Mouse (Mus musculus) c-Kit-positive CD71-positive TER-119-positive erythroid progenitor cells, embryonic 14.5 days (primary cell): ENCODE results near the gene Rell1.
A peak's percentile ranks its signal among the peaks of the same experiment; 100 is the strongest.

Experiments
- DNase-seq: peaks from one replicate; pipeline ENCODE4 v3.0.0-alpha.2; 2013; ENCODE audit warnings: low spot score

Gene Rell1

DNA sequence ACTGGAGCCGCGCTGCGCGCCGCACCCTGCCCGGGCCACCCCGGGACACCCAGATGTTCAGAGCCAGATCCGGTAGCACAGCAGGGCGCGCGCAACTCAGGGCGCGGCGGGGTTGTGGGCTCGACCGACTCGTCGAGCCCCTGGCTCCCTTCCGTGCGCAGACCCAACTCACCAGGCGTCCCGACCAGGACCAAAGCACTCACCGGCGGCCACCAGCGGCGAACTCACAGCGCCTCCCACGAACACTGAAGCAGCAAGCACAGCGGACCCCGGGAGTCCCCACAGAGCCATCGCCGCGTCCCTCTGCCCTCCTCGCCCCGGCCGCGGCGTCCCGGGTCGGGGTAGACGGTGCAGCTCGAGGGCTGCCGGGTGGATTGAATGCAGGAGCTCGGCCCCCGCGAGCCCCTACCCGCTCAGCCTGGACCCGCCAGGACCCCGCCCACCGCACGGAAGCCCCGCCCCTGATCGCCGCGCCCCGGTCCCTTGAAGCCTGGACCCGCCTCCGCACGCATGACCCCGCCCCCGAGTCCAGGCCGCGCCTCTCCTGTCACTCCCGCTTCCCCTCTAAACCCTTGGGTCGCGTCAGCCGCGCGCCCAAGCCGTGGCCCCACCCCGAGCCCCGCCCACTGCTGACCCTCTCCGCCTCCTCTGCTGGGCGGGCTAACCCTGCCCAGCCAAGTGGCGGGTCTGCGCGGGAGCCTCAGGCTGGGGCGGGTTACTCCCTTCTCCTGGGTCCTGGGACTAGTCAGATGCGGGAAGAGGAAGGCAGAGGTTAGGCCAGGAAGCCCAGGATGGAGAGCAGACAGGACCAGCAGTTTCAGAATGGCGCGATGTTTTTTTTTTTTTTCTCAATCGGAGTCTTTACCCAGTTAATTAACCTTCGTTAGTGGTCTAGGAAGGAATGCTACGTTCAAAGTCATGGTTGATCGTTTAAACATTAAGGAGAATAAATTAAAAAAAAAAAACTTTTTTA is at the start of gene Rell1:
Rell1 (minus strand) TSS at position 455 of the 973 bp plus-strand sequence.
- peak; percentile 94 for DNase-seq

DNA sequence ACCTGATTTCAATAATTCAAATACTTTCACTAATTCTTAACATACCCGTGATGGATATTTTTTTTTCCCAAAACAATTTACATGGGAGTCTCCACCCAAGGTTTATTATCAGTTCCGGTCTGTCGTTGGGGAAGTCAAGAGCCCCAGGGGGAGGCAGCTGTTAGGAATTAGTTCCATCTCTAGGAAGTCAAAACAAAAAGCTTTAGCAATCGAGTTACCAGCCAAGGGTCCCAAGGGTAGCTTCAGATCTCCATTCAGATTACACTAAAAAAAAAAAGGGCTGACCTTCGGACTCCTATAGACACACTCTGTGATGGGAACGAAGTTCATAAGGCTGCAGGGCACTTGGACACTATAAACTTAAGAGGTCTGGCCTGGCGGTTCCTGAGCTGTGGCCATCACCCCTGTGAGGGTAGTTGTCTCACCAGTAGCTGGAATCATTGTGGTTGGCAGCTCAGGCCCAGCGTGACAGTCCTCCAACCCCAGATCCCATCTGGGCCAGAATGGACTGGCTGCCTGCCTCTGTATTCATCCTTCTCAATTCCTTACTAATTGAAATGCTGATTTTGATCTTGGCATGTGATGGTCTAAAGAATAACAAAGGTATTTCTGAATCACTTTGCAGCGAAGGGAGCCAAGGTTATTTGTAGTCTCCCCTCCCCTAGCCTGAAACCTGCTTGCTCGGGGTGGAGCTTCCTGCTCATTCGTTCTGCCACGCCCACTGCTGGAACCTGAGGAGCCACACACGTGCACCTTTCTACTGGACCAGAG is 44.1 kb upstream of the Rell1 start:
- DNase-seq: no peak

DNA sequence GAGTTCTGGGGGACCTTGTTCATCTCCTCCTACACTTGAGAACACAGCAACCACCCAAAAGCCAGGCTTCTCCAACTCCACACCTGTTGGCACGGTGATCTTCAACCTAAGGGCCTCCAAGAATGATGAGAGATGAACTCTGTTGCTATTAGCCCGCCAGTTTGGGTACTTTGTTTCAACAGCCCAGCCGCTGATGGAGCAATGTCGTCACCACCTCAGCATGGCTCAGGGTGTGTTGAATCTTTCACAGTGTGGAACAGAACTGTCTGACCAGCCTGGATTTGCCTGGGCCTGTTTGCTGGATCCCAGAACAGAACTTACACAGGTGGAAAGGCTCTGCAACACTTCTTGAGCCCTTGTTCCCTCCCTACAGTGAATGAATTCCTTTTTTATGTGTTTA is 37.9 kb upstream of the Rell1 start:
- no peak for DNase-seq

DNA sequence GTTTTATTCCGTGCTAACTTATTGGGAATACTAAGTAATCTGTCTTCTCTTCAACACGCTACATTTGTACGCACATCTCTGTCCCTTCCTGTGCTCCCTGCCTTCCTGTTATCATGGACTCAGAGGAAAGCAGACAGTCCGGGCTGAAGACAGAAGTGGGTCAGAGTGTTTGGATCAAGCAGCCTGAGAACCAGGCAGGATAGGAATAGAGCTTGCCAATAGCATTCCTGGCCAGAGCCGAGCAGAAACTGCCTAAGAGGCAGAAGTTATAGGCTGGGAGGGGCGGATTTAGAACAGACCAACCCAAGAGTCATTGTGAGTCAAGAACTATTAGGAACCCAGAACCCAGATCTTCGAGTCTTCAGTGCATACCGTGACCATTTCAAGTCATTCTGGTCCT is 34.6 kb upstream of the Rell1 start:
- DNase-seq: no peak

DNA sequence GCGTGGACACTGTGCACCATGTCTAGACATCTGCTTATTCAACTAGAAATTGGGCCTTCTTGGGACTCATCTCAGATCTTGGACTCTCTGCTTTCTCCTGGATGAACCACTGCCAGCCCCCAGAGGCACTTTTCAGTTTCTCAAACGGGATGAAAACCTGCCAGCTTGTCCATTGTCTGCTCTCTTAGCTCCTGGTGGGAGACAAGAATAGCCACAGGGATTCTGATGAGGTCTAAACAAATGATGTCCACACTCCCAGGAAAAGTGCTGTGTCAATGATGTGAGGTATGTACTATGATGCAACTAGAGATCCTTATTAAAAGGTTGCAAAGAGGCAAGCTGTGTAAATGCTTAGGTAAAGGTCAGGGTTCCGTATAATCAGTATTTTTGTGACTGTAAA is 25.2 kb upstream of the Rell1 start:
- no peak for DNase-seq

DNA sequence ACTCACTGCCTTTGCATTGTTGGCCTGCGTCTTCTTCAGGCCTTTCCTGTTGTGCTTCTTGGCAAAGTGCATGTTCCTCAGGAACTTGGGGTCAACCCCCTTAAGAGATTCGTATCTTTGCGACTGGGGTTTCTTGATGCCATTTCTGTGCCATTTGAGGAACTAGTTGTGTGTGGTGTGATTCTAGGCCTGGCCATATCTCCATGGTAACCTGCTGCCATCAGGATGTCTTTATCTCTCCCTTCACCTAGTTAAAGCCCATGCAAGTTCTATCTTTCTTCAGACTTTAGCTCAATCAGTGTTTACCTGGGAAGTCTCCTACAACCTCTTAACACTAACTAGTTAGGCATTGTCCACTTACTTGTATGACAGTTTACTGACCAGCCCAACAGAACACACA is 22.0 kb upstream of the Rell1 start:
- no peak for DNase-seq

DNA sequence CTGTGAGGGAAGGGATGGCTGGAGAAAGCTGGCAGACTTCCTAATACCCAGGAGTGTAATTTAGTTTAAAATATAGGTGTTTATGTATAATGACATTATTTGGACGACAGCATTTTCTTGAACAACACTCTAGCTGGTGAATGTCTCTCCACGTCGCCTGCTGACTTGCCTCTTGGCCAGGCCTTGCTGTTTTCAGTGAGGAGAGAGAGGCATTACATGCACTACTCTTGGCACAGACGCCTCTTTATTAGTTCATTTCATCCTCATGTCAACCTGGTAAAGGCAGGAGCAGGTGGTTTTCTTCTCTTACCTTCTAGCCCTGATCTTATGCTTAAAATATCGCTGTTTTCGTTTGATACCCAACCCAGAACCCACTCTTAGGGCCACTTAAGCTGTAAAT is 17.6 kb upstream of the Rell1 start:
- DNase-seq: no peak

DNA sequence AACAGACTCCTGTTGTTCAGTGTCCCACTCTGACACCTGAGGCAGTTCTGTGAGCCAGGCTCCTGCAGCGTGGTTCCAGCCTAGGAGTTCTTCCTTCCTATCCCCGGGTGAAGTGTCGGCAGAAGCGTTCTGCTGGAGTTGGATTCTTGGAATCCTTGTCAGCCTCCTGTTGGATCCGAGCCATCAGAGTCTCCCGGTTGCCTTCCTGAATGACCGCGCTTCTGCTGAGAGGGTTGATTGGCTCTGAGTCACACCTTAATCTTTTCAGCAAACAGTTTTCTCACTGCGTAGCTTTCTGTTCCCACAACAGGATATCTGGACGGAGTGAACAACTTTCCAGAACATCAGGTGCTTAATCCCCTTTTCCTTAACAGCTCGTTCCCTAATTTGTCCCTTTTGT is 13.6 kb upstream of the Rell1 start:
- DNase-seq: no peak

DNA sequence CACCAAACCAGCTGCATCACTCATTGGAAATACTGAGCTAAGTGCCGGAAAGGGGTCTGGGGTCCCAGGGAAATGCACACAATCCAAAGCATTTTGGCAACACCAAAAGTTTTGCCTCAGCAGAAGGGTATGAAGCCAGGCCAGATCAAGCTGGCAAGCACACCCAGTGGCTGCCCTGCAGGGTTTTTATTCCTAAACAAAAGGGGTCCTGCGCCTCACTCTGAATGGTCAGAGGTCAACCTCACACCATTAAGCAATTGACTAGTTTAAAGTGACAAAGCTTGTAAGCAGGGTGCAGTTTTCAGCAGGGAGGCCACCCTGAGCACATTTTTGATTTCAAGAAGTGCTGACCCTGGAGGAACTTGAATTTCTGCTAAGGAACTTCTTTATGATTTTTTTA is 2.3 kb upstream of the Rell1 start:
- DNase-seq: no peak

DNA sequence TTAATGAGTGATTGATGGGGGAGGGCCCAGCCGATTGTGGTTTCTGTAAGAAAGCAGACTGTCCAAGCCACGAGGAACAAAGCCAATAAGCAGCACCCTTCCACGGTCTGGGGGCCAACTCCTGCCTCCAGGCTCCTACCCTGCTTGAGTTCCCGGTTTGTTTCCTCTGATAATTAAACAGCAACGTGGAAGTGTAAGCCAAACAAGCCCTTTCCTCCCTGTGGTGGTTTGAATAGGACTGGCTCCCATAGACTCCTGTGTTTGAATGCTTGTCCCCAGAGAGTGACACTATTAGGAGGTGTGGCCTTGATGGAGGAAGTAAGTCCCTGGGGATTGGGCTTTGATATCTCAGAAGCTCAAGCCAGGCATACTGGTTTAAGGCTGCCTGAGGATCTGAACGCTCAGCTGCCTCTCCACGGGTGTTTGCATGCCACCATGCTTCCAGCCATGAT is 1.6 kb upstream of the Rell1 start:
- DNase-seq: no peak

DNA sequence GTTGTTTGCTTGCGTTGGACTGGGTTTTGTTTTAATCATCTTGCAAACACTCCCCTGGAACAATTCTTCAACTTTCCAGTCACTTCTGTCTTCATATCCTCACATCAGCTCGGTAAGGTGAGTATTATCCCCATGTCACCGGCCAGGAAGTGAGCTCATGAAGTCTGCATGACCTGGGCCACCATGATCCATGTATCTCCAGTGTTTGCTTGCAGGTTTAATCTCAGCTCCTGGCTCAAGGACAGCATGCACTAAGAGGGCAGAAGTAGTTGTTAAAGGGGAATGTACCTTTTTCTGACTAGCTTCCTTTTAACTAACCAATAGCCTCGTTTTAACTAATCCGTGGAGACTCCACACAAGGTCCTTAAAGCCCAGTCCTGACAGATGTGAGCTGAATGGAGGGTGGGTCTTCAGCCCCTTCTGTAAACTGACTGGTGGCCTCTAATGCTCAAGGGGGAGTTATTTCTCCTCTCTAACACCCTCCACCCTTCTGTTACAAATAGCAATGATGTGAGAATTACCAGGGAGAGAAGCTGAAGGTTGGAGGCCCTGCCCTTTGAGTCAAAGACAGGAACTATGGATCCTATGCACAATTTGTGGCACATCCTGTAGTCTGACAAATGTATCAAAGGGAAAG is 897 bp upstream of the Rell1 start:
- peak; percentile 8 for DNase-seq

DNA sequence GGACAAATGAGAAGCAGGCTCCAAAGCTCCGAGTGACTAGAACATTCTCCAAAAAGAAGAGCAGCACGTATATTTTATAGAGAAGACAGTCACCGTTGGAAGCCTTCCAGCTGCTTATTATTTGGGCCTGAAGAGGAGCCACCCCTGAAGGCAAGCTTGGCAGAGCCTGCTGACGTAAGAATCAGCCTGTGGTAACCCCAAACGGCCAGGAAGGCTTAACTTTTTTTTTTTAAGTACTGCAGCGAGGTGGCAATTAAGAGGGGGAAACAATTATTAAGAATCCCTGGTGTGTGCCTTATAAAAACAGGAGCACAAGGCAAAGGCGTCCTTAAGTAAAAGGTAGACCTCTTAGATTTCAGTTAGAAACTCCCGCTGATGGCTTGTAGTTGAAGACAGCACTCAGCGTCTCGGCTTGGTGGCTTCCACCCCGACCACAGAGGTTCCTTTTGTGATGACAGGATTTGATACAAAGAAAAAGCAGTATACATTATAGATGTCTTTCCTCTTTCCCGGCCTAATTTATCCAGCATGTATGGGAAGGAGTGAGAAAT is 1.0 kb downstream of the Rell1 start:
- DNase-seq: peak; percentile 16

DNA sequence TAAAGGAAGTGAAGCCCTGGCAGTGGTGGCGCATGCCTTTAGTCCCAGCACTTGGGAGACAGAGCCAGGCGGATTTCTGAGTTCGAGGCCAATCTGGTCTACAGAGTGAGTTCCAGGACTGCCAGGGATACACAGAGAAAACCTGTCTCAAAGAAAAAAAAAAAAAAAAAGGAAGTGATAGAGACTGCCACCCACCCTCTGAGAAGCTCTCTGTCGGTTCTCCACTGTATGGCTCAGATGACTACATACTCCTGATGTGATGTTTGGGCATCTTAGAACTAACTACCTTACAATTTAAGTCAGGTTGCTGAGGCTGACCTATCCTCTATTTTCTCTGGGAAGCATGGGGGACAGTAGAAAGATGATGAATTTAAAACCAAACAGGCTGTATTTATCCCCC is 2.3 kb downstream of the Rell1 start:
- DNase-seq: no peak

DNA sequence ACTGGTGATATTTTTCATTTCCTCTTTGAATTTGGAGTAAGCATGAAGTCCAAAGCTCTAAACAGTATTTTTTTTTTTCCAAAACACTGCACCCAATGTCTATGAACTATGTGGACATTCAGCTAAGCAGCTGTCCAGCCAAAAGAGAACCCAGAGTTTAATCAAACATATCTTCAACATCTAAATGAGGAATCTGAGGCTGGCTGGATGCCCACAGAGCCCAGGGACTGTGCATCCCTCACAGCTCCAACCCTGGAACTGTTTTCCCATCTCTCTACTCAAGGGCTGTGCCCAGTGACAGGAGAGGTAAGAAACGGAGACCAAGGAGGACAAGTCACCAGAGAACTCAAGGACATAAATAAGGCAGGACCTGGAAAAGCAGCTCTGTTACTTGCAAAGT is 2.8 kb downstream of the Rell1 start:
- DNase-seq: no peak

DNA sequence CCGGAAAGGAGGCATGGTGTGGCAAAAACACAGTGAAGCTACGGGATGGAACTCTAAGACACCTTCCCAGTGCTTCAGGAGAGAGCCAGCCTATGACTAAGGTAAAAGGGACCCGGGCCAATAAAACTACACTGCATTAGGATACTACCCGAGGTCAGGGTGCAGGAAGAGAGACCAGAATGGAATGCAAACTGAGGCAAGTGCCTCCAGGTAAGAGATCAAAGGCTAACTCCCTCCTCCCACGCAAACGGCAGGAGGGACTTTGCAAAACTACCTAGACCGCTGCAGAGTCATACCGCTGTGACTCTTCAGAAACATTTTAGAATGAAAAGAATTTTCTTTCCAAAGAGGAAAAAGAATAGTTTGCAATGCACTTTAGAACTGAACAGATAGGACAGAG is 4.1 kb downstream of the Rell1 start:
- DNase-seq: no peak

DNA sequence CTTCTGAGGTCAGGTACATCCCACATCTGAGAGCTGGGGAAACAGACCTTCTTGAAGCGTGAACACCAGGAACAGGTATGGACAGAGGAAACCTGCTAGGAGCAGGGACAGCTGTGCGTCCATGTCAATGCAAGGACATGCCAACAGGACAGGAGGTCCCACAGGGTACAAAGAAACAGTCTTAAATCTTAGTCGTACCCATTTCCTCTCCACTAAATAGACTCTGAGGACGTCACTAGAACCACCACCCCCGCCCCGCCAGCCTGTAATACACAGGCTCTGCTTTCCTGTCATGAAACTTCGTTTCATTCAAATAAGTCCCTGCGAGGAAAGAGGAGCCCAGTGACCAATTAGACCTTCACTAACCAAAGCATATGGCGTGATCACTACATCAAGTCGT is 7.0 kb downstream of the Rell1 start:
- DNase-seq: no peak

DNA sequence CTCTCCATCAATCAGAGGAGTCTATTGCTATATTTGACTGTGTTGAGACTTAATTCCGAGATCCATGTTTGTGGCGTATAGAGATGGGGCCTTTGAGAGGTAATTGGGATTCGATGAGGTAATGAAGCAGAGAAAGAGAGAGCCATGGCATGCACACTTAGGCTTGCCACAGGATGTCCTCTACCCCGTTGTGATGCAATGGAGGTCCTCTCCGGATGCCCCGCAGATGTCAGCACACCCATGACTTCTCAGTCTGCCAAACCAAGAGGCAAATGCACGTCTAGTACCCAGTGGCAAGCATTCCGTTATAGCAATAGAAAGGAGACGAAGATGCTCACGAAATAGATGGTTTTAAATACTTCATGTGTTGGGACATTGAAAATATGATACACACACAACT is 8.1 kb downstream of the Rell1 start:
- no peak for DNase-seq

DNA sequence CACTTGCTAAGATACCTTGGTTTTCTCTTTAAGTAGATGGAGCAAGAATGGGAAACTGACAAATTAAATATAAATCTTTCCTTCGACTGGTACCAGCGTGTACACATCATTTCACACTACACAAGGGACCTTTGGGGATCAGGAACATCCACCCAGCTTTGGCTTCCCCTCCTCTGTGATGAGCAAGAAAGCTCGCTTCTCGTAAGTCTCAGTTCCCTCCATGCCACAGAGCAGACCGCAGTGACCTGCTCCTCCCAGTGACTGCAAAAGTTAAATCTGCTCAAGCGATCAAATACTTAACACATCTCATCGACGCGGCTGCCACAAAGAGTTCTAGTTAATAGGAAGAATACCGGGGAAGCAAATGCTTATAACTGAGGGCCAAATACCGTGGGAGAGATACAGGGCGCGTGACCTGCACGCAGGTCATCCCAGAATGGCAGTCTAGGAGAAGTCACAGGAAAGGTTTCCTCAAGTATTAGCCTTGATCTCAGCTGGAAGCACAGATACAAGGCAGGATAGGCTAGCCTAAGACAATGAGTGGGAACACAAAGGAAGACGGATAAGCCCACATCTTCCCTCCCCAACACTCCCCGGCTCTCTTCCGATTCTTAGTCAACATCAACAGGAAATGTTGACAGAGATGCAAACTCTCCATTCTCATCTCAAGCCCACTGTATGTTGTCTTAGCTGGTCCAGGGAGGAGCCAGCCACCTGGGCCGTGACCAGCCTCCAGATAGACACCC is 9.6 kb downstream of the Rell1 start:
- no peak for DNase-seq

DNA sequence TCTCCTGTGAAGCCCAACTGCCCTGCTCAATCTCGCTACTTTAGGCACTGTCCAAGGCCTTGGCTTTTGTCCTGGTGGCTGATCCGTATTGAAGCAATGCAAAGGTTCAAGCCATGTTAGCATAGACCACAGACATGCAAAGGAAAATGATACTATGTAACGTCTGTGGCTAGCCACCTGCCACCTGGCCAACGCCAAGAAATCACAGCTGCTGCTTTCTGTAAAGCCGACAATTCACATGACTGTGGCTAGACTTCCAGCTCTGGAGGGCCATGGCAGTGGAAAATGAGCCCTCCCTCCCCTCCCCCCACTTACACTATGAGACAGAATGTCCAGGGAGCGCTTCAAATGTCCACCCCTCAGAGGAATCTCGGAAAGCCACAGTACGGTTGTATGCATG is 11.1 kb downstream of the Rell1 start:
- DNase-seq: no peak

DNA sequence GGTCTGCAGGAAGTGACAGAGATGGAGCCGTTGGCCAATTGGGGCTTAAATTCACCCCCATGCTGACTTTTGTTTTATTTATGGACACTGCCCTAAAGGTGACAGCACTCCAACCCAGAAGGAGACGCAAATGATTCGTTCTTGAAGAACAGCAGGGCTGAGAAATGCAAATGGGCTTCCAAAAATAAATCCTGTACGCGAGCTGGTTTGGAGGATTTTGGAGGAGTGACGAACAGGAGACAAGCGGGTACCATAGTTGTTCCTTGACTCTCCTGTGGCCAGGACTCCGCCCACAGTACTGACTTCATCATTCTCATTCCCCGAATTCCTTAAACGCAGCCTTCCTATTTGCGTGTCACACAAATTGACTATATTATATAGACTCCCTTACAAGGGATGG is 12.3 kb downstream of the Rell1 start:
- DNase-seq: no peak

DNA sequence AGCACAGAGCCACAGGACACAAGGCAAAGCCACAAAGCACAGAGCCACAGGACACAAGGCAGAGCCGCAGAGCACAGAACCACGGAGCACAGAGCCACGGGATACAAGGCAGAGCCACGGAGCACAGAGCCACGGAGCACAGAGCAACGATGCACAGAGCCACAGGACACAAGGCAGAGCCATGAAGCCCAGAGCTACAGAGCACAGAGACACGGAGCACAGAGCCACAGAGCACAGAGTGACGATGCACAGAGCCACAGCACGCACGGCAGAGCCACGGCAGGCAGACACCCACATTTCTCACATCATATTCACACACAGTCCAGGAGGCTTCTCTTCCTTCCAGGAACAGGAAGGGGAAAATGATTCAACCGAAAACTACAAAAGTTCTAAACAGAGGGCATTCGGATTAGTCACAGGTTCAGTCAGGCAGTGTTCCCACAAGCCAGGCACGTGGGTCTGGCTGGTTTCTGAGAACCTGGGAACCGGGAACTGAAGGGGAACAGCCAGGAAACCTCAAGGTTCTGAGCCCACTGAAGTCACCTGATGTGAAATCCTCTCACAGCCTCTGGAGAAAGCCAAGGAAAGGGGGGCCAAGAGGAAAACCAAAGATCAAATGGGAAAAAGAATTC is 15.2 kb downstream of the Rell1 start:
- DNase-seq: no peak
